Mouse (Mus musculus): ENCODE data around the gene Nos1. TPM values are rescaled to one million over a fixed set of nuclear protein-coding genes. Genes with fewer than 3 reads are reported as not detected.

Gene Nos1
- total RNA-seq (2018; cell fraction: chromatin; rRNA removed) = not detected
- total RNA-seq (2018; cell fraction: cytosol; rRNA removed) = under 1 TPM in 7 of 26 experiments, not detected in 19; under 0.01 to 0.06 (median under 0.01) TPM
- not detected for total RNA-seq (2018; cell fraction: nucleus; rRNA removed)
- not detected in 3 replicates for polyA plus RNA-seq (2018)

DNA sequence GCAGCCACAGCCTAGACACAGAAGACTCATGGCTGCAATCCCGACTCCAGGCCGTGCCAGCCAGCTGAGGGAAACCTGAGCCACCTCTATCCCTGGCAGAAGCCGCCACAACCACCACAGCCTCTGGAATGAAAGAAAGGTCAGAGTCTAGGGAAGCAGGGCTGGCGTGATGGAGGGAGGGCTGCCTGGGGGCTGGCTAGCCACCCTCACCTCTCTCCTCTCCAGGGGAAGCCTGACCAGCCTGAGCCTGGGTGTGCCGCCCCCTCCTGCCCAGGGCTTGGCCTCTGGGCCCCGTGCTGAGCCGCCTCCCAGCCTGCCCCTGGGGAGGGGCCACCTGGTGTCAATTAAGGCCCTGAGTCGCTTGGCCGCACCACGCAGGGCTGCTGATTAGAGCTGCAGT lies at the start of gene Nos1:
Nos1 (plus strand) TSS at position 352 of the 400 bp plus-strand sequence.
- no peaks in the 10 kb centered on the region for H3K79me2 ChIP-seq (ENCODE audit: inconsistent target)
- H3K36me3 ChIP-seq (ENCODE audit: inconsistent target) = no peaks in the 10 kb centered on the region
- no peak within 1 kb of the TSS for H3K4me3 ChIP-seq (ENCODE audit: inconsistent target)
- H3K27ac ChIP-seq = no peak within 1 kb of the TSS
- 55% methylated on average over 10 of the region's 10 CpGs for WGBS (ENCODE audit: missing documents)

DNA sequence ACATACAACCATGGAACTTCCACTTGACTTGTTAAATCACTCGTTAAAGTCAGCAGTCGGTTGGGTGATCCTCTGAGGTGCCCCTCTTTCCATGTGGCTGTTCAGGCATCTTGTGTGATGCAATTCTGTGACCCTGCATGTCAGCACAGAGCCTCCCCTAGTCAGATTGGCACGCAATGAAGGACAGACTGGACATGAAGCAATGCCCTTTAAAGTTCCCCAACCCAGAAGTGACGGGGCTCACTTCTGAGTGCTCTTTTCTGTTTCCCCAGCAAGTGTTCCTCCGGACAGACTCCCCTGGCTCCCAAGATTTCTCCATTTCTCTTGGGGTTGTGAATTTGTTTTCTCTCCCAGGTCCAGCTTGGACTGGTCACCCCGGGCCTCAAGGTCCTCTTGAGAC lies 49.5 kb upstream of the Nos1 start:
- no peak overlapping the region for H3K4me3 ChIP-seq (ENCODE audit: inconsistent target)
- no peaks in the 10 kb centered on the region for H3K79me2 ChIP-seq (ENCODE audit: inconsistent target)
- no peak overlapping the region for H3K27ac ChIP-seq
- WGBS (ENCODE audit: missing documents) = 81% methylated on average over 6 of the region's 6 CpGs
- H3K36me3 ChIP-seq (ENCODE audit: inconsistent target) = no peaks in the 10 kb centered on the region

DNA sequence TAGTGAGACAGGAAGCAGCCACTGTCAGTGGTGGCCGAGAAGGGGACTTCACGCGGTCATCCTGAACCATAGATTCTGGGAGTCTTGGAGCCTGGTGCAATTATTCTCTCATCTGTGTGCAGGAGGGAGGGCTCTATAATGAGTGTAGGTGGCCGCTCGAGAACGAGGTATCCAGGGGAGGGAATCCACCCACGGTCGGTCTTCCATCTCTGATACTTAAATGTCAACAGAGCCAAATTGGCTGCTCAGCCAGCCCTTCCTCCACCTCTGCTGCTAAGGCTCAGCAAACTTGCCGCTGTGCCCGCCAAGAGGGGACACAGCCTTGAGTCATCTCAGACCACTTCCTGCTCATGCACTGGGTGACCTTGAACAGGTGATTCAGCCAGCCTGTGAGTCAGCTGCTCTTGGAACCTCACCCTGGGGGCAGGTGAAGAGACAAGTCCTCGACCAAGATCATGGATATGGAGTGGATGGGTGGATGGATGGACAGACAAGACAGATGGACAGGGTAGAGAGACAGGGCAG lies 36.1 kb upstream of the Nos1 start:
- Histone ChIP-seq H3K27ac (no peak overlapping the region), H3K4me3 (ENCODE audit: inconsistent target) (no peak overlapping the region), H3K79me2 (ENCODE audit: inconsistent target) (no peaks in the 10 kb centered on the region), H3K36me3 (ENCODE audit: inconsistent target) (no peaks in the 10 kb centered on the region)
- WGBS (ENCODE audit: missing documents) = 80% methylated on average over 11 of the region's 11 CpGs

DNA sequence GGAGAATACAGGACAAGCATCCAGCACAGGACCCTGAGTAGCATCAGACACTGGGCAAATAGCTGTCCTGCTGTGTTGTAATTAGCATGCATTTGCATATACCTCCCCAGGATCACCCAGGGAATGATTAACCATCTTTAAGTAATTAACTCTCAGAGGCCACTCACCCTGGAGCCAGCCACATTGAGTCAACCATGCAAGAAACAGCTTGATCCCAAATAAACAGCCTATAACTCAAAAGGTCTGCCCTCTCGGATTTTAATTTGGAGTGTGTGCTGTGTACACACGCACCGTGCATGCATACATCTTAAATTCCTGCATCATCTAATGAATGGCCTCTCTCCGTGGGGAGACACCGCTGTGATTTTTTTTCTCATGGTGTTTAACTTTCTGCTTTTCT lies 31.5 kb upstream of the Nos1 start:
- no peak overlapping the region for H3K4me3 ChIP-seq (ENCODE audit: inconsistent target)
- no peaks in the 10 kb centered on the region for H3K79me2 ChIP-seq (ENCODE audit: inconsistent target)
- no peaks in the 10 kb centered on the region for H3K36me3 ChIP-seq (ENCODE audit: inconsistent target)
- no peak overlapping the region for H3K27ac ChIP-seq
- WGBS (ENCODE audit: missing documents) = 82% methylated on average over 5 of the region's 5 CpGs

DNA sequence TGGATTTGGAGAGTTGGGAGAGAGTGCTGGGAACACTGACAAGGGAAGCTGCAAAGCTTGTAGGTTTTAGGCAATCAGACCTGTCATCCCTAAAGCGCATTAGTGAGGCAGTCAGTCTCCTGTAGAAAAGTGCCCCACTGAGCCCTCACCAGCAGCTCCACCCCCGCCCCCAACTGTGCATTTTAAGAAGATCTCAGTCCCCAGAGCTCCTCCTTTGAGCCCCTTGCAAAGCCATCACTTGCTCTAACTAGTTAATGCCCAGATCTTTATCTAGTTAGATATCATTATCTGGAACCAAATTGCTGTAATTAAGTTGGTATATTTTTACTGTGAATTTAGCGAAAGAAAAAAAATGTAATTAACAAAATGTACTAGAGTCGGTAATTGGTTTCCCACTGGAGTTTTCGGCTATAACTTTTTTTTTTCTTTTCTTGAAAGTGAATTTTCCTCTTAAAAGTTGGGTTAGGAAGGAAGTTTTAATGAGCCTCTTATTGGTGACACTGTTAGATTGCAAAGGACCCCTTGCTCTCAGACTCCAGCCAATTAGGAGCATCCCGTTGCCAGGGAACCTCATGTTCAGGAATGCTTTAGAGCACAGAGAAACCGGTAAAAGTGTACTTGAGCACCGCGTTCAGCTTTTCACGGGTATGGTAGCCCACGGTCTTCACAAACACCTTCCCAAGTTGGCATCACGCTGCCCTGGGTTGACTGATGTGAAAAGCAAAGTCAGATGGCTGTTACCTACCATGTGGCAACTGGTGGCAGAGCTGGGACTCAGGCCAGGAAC lies 22.9 kb upstream of the Nos1 start:
- H3K79me2 ChIP-seq (ENCODE audit: inconsistent target) = no peaks in the 10 kb centered on the region
- no peak overlapping the region for H3K4me3 ChIP-seq (ENCODE audit: inconsistent target)
- no peak overlapping the region for H3K27ac ChIP-seq
- 77% methylated on average over 12 of the region's 12 CpGs for WGBS (ENCODE audit: missing documents)
- H3K36me3 ChIP-seq (ENCODE audit: inconsistent target) = no peaks in the 10 kb centered on the region

DNA sequence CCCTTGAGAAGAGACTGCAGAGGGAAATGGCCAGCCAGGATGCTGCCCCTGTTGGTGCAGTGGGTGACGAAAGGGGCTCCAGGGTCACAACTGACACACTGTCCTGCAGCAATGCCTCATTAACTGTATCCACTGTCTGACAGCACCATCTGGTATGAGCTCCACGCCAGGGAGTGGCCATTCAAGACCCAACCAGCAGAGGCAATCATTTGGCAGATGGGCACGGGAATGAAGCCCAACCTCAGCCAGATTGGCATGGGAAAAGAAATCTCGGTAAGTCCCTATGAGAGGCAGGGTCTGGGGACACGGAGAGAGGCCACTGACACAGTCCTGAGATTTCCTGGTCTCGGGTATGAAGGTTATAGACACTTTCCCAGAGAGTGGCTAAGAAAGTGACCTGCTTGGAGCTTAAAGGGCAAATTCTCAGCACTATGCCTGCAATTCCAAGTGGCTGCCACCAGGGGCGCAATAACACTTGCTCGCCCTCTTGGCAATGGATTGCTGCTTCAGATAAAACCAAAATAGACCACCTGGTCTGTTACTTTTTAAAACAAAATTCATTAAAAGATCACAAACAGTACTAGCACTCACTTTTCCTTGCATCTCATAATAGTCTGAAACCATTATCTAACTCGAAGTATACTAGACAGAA lies 19.5 kb upstream of the Nos1 start:
- no peaks in the 10 kb centered on the region for H3K79me2 ChIP-seq (ENCODE audit: inconsistent target)
- no peak overlapping the region for H3K4me3 ChIP-seq (ENCODE audit: inconsistent target)
- no peak overlapping the region for H3K27ac ChIP-seq
- H3K36me3 ChIP-seq (ENCODE audit: inconsistent target) = no peaks in the 10 kb centered on the region
- WGBS (ENCODE audit: missing documents) = 81% methylated on average over 9 of the region's 9 CpGs

DNA sequence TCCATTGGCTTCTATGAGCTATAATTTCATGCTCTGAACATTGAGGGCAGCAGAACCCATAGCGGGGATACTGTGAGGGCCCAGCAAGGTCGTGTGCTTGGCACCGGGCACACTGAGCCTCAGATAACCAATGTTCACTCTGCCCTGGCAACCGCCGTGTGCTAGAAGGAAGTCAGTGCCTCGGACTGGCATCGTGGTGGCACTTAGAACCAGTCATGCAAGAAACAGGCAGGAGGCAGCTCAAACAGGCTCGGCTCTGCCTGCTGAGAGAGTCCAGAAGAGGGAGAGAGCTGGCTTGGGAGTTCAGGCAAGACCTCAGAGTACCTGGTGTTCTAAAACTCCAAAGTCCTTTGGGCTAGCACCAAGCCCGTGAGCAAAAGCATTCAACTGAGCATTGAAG lies 16.3 kb upstream of the Nos1 start:
- WGBS (ENCODE audit: missing documents) = 81% methylated on average over 9 of the region's 9 CpGs
- Histone ChIP-seq H3K36me3 (ENCODE audit: inconsistent target) (no peaks in the 10 kb centered on the region), H3K27ac (no peak overlapping the region), H3K79me2 (ENCODE audit: inconsistent target) (no peaks in the 10 kb centered on the region), H3K4me3 (ENCODE audit: inconsistent target) (no peak overlapping the region)

DNA sequence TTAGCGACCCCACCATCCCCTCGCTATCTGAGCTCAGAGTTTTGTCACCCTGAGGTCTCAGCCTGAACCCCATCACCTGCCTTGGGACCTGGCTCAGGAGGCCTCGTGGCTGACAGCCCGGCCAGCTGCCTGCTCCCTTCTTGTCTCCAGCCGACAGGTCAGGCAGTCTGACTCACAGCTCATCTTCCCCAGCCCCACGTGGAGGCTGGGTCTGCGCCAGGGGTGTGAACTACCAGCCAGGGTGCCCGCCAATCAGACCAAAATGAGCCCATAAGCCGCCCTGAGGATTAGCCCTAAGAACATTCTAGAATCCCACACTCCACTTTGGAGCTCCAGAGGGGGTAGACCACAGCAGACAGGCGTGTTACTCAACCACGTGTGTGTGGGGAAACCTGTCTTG lies 1.7 kb upstream of the Nos1 start:
- WGBS (ENCODE audit: missing documents) = 63% methylated on average over 11 of the region's 11 CpGs

DNA sequence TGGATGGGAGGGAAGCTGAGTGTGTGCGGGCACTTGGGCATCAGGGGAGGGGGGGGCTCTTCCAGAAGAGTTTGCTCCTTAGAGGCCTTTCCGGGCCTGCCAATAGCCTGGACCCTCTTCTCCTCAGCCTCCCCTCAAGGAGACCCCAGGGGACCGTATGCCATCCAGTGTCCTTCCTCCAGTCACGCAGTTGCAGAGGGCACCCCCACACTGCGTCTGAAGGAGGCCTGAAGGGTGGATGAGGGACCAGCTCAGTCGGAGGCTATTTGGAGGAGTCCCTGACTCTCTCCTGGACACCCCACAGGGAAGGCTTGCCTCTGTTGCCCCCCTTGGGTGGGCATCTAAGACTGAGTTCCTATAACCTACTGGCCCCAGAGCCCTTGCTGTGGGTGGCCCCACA lies 346 bp downstream of the Nos1 start:
- Histone ChIP-seq H3K27ac (no peak overlapping the region), H3K4me3 (ENCODE audit: inconsistent target) (no peak overlapping the region), H3K36me3 (ENCODE audit: inconsistent target) (no peaks in the 10 kb centered on the region), H3K79me2 (ENCODE audit: inconsistent target) (no peaks in the 10 kb centered on the region)
- 82% methylated on average over 6 of the region's 6 CpGs for WGBS (ENCODE audit: missing documents)

More for the DNA sequence above, 1.7 kb upstream of the Nos1 start:
- Histone ChIP-seq H3K4me3 (ENCODE audit: inconsistent target) (no peak overlapping the region), H3K36me3 (ENCODE audit: inconsistent target) (no peaks in the 10 kb centered on the region), H3K79me2 (ENCODE audit: inconsistent target) (no peaks in the 10 kb centered on the region), H3K27ac (no peak overlapping the region)

DNA sequence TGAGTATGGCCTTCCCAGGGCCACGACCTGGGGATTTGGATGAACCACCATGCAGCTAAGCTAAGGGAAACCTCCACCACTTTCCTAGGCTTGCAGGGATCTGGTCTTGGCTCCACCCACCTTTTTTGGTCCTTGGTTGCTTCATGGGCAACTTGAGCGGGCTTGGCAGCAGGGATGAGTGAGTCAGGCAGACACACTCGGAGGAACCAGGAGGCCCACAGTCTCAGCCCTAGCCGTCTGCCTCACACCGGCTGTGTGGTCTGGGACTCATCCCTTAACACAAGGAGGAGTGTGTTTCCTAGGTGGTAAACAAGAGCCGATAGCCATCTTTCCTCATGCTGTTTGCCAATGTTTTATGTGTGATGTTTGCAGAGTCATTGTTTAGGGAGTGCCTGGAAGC lies 9.2 kb downstream of the Nos1 start:
- WGBS (ENCODE audit: missing documents) = 57% methylated on average over 6 of the region's 6 CpGs
- Histone ChIP-seq H3K27ac (no peak overlapping the region), H3K4me3 (ENCODE audit: inconsistent target) (no peak overlapping the region), H3K79me2 (ENCODE audit: inconsistent target) (no peaks in the 10 kb centered on the region), H3K36me3 (ENCODE audit: inconsistent target) (no peaks in the 10 kb centered on the region)

DNA sequence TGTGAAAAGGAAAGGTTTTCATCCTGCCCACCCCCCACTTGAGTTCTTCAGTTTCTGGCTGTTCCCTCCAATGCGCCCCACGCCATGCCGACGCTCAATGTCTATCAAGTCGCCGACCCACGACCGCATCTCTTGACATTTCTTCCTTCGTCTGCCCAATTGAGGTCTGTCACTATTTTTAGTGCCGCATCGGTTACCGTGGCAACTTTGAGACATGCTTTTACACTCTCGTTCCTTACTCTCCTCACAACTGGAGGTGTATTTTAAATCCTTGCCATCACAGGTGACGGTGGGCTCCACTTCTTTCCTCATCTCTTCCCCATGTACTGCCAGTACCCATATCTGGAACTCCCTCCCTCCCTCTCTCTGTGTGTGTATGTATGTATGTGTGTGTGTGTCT lies 11.0 kb downstream of the Nos1 start:
- 86% methylated on average over 14 of the region's 14 CpGs for WGBS (ENCODE audit: missing documents)
- Histone ChIP-seq H3K79me2 (ENCODE audit: inconsistent target) (no peaks in the 10 kb centered on the region), H3K27ac (no peak overlapping the region), H3K4me3 (ENCODE audit: inconsistent target) (no peak overlapping the region), H3K36me3 (ENCODE audit: inconsistent target) (no peaks in the 10 kb centered on the region)

DNA sequence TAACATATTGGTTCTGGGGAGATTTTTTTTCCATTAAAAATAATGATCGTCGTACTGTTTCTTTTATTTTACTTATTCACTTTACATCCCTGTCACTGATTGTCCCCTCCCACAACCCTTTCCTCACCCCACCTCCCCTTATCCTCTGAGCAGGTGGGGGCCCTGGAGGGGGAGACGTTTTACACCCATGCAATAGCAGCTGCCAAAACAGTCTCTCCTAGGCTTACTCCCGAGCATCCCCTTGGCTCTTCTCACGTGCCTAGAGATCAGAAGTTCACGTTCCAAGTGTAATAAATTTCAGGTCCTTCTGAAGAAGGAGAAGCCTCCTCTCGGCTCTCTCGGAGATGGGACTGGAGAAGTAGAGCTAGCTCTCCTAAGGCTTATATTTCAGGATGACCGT lies 20.0 kb downstream of the Nos1 start:
- Histone ChIP-seq H3K4me3 (ENCODE audit: inconsistent target) (no peak overlapping the region), H3K79me2 (ENCODE audit: inconsistent target) (no peaks in the 10 kb centered on the region), H3K27ac (no peak overlapping the region), H3K36me3 (ENCODE audit: inconsistent target) (no peaks in the 10 kb centered on the region)
- WGBS (ENCODE audit: missing documents) = 76% methylated on average over 9 of the region's 9 CpGs

DNA sequence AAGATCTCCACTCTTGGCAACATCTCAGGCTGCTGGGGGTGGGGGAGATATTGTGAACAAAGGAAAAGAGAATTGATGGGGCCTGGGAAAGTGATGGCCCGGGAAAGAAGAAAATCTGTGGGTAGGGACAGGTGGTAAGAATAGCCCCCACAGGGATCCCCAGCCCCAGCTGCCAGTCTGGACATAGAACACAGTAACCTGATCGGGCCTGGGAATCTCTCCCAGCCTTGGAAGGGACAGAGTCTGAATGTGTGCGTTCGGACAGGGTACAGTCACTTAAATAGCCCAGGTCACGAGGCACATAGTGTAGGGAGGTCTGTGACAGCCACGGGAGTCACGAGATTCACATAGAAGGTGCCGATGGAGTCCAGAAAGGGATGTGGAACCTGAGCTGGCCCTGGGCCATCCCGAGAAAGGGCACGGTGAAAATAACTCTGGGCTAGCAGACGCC lies 21.3 kb downstream of the Nos1 start:
- no peaks in the 10 kb centered on the region for H3K79me2 ChIP-seq (ENCODE audit: inconsistent target)
- no peak overlapping the region for H3K27ac ChIP-seq
- H3K4me3 ChIP-seq (ENCODE audit: inconsistent target) = no peak overlapping the region
- whole genome bisulfite sequencing (ENCODE audit: missing documents) = 86% methylated on average over 11 of the region's 11 CpGs
- H3K36me3 ChIP-seq (ENCODE audit: inconsistent target) = no peaks in the 10 kb centered on the region

DNA sequence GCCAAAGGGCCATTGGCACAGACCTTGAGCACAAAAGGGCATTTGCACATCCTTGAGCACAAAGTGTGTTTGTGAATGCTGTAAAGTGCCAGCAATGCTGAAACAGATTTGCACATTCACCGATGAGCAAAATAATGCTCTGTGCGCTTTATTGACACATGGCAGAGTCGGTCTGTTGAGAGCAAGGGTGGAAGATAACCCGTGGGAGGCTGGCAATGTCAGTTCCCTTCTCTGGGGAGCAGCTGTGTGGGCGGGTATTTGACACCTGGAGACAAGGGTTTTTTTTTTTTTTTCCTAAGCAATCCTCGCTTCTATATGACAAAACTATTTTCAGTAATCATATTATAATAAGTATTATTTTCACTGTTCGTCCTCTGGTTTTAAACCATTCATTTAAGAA lies 22.7 kb downstream of the Nos1 start:
- 67% methylated on average over 7 of the region's 7 CpGs for WGBS (ENCODE audit: missing documents)
- Histone ChIP-seq H3K27ac (no peak overlapping the region), H3K79me2 (ENCODE audit: inconsistent target) (no peaks in the 10 kb centered on the region), H3K4me3 (ENCODE audit: inconsistent target) (no peak overlapping the region), H3K36me3 (ENCODE audit: inconsistent target) (no peaks in the 10 kb centered on the region)

DNA sequence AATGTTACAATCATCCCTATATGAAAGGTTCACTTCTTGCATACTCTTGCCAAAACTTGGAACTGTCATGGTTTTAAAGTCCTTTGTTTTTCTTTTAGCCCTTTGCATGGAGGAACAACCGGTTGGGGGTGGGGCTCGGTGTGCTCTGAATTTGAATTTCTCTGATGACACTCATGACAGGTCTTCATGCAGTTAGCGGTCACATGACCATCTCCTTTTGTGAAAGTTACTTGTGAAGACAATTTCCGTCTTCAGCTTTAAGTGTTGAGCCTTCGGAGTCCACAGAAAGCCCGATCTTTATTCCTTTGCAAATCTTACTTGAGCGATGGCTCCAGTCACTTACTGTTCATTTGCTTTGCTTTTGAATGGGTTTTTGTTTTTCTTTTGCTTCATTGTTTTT lies 30.1 kb downstream of the Nos1 start:
- no peaks in the 10 kb centered on the region for H3K36me3 ChIP-seq (ENCODE audit: inconsistent target)
- H3K79me2 ChIP-seq (ENCODE audit: inconsistent target) = no peaks in the 10 kb centered on the region
- H3K27ac ChIP-seq = no peak overlapping the region
- 89% methylated on average over 7 of the region's 7 CpGs for WGBS (ENCODE audit: missing documents)
- no peak overlapping the region for H3K4me3 ChIP-seq (ENCODE audit: inconsistent target)
